Mouse (Mus musculus) lung, postnatal 10 days (tissue): ENCODE measurements at regions not wholly inside any gene's neighbourhood (a gene's known extent, or its start where the extent isn't known, plus 50 kb on each side); places are given as distances from the start of the nearest gene placed in this dataset.

Experiments
- DNase-seq: peaks from one replicate; pipeline ENCODE4 v3.0.0; 2021

GRCm38 (mm10) chr13:14898495-14898894 is 268.5 kb downstream of the AW209491 start:
- no peak for DNase-seq

- peak; percentile 25 for DNase-seq
These were observed 300.3 kb downstream of the AW209491 start for GRCm38 (mm10) chr13:14930137-14930785.

- DNase-seq: no peak
These were observed 336.3 kb downstream of the AW209491 start for GRCm38 (mm10) chr13:14966187-14966726.

DNA sequence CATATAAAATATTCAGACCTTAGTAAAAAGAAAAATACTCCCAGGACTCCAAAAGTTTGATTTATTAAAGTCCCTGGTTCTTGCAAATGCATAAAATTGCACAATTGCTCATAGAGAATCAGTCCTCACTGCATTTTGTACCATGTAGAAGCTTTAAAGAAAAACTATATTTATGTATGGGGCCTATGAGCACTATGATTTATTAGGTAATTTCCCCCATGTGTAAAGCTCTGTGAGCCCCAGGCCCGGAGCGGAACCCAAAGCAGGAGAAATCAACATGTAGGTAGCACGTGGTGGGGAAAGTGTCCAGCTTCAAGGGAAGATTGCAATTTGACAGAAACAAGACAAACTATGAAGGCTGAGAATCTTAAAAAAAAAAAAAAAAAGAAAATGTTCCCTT is 372.7 kb downstream of the AW209491 start:
- DNase-seq: no peak

DNA sequence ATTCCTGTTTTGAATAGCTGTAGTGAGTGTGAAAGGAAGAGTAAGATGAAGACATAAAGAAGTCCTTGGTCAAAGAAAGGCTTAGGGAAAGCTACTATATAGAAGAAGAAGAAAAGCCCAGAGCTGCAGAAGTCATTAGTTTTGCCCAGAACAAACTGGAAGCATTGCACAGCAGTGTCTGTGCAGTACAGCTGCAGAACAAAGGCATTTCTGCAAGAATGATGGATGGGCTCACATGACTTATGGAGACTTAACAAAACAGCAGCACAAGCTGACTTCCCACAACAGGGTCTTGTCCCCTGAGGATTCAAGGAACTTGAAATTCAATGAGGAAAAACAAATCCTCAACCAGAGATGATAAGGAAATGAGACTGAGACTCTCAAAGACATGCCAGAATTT is 381.7 kb downstream of the AW209491 start:
- no peak for DNase-seq

- DNase-seq: no peak
These were observed 389.1 kb downstream of the AW209491 start for GRCm38 (mm10) chr13:15018811-15019745.

DNA sequence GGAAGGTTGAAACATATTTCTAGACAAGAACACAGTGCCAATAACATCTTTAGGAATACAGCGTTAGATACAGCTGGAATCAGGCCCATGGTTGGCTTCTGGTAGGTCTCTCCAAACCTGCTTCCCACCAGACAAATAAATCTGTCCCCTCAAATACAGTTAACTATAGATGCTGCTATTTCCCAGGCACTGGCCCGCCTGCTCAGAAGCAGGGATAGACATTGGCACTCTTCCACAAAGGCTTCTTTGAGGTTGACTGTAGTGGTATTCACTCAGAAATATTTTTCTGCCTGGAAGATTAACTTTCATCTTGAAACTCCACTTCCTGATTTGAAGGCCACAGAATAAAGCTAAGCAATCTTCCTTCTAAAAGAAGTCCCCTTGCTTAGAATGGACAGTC is 396.6 kb downstream of the AW209491 start:
- DNase-seq: no peak

DNA sequence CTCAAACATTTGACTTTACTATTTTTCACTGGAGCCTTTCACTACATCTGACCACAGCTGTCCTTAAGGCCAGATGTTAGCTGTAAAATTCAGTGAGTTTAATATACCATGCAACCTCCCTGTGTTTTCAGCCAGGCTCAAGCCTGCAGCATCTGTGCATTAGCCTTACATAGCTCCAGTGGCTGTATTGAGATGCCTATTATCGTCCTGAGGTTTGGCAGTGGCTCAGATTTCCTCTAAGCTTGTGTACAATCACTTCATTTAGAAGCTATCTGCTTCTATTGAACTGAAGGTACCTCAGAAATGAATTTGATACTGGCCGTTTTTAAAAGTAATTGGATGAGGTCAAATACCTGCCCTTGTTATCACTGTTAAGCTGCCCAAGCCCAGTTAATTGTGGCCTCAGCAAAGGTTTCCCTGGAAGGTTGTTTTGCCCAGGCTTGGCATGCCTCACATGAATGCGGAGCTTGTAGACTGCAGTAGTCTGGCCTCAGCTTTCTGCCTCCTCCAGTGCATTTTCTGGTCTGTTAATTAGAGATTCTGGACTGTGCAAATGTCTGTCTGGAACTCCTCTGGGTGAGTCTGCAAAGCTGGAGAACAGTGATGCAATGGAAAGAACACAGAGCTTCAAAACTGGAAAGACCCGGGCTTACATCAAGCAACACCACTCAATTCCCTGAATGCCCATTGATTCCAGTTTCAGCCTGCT is 410.2 kb upstream of the Gli3 start:
- DNase-seq: no peak

GRCm38 (mm10) chr13:15054705-15055104 is 408.3 kb upstream of the Gli3 start:
- no peak for DNase-seq

DNA sequence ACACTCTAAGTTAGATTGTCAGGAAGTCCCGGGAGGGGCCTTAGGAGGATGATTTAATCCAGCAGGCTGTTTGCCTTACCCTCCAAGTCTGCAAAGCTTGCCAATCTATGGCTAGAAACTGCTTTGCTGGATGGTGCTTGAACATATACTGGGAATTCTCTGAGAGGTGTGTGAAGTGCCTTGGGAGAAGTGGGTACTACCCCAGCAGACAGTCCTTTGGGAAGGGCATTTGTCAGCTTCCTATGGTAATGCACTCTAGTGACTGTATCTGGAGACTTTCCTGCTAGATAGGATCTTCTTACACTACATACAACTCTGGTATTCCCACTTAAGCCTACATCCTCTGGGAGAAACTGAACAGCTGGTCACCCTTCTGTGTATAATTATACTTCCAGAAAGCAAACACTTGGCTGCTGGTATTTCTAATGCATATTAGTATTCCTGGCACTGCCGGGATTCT is 384.4 kb upstream of the Gli3 start:
- peak; percentile 2 for DNase-seq

DNA sequence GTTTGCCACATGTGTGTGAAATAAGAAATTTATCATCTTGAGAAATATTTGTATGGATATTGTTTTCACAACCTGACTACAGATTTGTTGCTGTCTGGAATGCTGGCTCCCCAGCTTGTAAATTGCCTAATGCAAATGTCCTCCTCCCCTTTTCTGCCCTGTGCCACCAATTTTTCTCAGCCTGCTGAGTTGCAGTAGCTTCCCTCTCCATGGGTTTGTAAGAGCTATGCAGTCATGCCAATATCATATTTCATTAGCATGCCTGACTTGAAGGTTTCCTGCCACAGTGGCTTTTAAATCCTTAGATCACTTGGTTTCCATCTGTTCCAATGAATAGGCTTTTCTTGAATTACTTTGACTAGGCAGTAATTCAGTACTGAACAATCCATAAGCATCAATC is 383.9 kb upstream of the Gli3 start:
- no peak for DNase-seq

DNA sequence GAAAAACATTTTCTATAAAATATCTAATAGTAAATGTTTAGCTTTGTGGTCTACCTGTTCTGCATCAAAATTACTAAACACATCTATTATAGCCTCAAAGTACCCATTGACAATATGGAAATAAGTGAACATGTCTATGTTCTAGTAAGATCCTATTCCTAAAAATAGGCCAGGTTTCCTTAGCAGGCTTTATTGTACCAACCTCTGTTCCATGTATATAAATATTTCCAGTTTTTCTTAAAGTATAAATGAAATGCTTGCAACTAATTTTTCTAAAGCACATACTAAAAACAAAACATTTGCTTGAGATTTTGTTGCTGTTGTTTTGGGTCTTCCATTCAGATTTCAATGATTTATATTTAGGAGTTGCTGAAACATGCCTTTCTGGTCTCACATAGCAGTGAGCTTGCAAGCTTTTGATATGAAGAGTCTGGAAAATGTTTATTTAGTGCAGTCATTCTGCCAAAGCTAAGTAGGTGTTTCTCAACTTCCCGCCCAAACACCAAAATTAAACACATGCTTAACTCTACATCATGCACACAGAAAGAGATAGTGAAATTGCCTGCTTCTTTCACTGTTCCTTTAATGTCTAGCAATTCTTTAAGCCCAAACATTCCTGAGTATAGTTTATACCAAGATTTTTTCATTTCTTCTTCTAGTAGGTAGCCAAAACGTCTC is 380.6 kb upstream of the Gli3 start:
- peak; percentile 22 for DNase-seq

DNA sequence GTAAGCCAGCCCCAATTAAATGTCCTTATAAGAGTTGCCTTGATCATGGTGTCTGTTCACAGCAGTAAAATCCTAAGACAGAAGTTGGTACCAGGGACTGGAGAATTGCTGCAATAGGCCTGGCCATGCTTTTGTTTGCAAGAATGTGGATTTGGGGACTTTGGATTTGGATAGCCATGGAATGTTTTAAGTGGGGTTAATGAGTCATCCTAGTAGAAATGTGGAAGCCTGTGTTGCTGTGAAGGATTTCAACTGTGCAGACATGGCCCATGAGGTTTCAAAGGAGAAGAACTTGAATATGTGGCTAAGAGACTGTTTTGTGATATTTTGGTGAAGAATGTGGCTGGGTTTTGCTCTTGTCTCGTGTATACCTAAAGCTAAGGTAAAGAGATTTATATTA is 368.2 kb upstream of the Gli3 start:
- DNase-seq: no peak

DNA sequence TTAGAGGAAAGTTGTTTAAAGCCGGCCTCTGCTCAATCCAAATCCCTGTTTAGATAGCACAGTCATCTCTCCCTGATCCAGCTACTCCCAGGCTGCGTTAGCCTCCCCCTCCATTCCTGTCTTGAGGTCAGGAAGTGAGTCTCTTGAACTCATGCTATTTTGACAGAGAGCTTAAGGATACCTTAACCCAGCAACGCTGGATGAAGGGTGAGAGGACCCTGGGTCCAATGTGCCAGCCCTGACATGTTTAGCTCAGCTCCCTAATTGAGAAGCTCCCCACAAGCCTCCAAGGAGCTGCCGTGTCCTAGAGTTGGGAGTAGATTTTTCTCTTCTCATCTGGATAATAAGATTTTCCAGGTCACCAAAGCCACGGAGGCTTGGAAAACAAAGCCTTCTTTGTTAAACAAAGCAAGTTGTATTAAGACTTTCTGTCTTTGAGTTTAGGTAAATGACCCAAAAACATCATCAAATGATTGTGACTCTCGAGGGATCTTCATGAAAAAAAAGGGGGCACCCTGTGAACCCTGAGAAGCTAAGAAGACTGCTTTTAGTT is 355.2 kb upstream of the Gli3 start:
- DNase-seq: no peak

DNA sequence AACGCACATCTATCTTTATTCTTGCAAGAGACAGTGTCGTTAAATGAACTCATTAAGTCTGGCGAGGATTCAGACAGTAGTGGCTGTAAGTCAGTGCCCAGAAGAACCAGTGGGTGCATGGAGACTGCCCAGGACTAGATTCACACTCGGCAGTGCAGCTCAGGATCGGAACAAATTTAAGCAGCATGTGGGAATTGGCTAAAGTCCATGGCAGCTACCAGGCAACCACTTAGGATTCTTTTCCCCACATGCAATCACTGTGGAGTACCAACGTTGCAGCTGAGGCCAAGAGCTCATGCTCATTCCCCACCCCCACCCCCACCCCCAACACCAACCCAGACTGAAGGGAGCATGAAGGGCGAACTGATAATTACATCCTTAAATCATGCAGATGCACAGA is 349.7 kb upstream of the Gli3 start:
- no peak for DNase-seq

- peak; percentile 7 for DNase-seq
These were observed 332.8 kb upstream of the Gli3 start for GRCm38 (mm10) chr13:15130249-15130648.

DNA sequence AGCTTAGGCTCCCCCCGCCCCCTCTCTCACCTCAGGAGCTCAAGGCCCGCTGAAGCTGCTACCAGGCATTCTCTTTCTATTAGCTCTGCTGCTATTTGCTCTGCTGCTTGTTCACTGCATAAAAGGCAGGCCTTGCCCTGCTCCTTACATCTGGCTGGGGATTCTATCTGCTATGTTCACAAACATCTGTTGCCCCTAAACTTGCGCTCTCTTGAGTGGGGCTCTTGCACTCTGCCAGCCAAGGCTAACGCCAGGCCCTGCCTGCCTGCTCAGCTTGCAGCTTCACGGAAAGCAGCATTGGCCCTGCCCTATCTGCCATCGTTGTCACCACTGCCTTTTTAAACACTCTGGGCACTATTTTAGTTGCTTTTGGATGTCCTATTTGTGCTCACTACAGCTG is 316.9 kb upstream of the Gli3 start:
- no peak for DNase-seq

GRCm38 (mm10) chr13:15180898-15181297 is 282.1 kb upstream of the Gli3 start:
- no peak for DNase-seq

GRCm38 (mm10) chr13:15211635-15212352 is 251.2 kb upstream of the Gli3 start:
- DNase-seq: no peak

- DNase-seq: no peak
These were observed 250.6 kb upstream of the Gli3 start for GRCm38 (mm10) chr13:15212353-15212850.

- DNase-seq: no peak
These were observed 241.7 kb upstream of the Gli3 start for GRCm38 (mm10) chr13:15221322-15221721.
